Mouse (Mus musculus): ENCODE measurements around the gene Sdc1.

DNA sequence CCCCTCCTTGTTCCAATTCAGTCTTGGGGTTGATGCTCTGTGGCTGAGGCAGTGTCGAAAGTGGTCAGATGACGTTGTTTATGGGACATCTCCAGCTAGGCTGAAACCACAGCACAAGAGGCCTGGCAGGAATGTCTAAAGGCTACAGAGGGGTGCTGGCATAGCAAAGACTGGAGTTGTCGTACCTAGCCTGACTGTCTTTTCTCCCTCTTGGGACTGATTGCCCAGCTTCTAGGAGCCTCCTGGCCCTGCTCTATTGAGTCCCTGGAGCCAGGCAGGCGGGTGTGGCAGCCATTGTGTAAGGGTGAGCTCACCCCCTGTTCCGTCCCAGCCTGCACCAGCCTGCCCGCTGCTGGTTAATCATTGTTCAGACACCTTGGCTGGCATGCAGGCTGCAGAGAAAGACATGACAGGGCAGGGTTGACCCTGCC is 40.3 kb downstream of the Sdc1 start:
- no peak for TF ChIP-seq MXI1 (IDR thresholded peaks at IDR 0.05; ENCODE audit: low read depth, low read length)
- TF ChIP-seq UBTF (IDR thresholded peaks at IDR 0.05; ENCODE audit: low read depth, low read length): no peak
- TF ChIP-seq BHLHE40 (IDR thresholded peaks at IDR 0.05; ENCODE audit: low read depth, low read length): no peak
- no peak for TF ChIP-seq MAFK (IDR thresholded peaks at IDR 0.05; ENCODE audit: insufficient replicate concordance, low read length)
- no peak for TF ChIP-seq MAX (IDR thresholded peaks at IDR 0.05; ENCODE audit: low read length)

Data from CH12.LX (cell line).